Mouse (Mus musculus) neutrophil, adult 83 days (primary cell): Measurements from ENCODE around the gene Cpb2. TPM values are rescaled to one million over a fixed set of nuclear protein-coding genes. Genes with fewer than 3 reads are reported as not detected.

ENCODE experiments used
- total RNA-seq, 2 experiments: library from RNA; stranded (reverse); gene quantifications; one replicate each; pipeline ENCODE4 v1.2.4; 2023

Gene Cpb2
- total RNA-seq = not detected

GRCm38 (mm10) chr14:75242087-75242486 lies at the start of gene Cpb2:
Gene Cpb2 (plus strand): TSS chr14:75242287.

GRCm38 (mm10) chr14:75284193-75284915 lies 42.3 kb downstream of the Cpb2 start, which contains the start of gene Zc3h13:
Gene Zc3h13 (plus strand): TSS chr14:75284373.

Other genes with a start within 250 kb of the Cpb2 start
- gene Rubcnl, start 226.3 kb upstream of the Cpb2 start, total RNA-seq = 10 to 100 TPM; 17.9 to 20.6 TPM
- under 1 TPM; 0.22 to 0.26 TPM for gene Lrrc63, start 111.4 kb upstream of the Cpb2 start, total RNA-seq
- gene Lcp1, start 111.2 kb upstream of the Cpb2 start, total RNA-seq = 1,000 to 10,000 TPM; 1,287 to 1,390 TPM
- gene Zc3h13, start 42.1 kb downstream of the Cpb2 start, total RNA-seq = 10 to 100 TPM; 22.9 to 27.1 TPM
- not detected for gene Siah3, start 213.7 kb downstream of the Cpb2 start, total RNA-seq